Comparison of ENCODE assay signal across 17 mouse cellular contexts in genomic region chr10:111512036-111512568, GRCm38 (mm10). TPM values are rescaled to one million over a fixed set of nuclear protein-coding genes. Genes with fewer than 3 reads are reported as not detected.
A peak's percentile ranks its signal among the peaks of the same experiment; 100 is the strongest.
DNase-seq lines count a peak whose midpoint lies in the region; ATAC-seq and TF ChIP-seq lines count a peak whose summit lies in the region.
"Had no signal": no experiment of that assay in that cellular context is flagged by ENCODE, and none has a peak within 500 bp of the region (broad histone marks: within the 10 kb centered on the region; RNA-seq: fewer than 3 reads in every experiment).

No protein-coding gene starts in this region.

- no peaks in the 10 kb centered on the region for H3K79me2 ChIP-seq in heart, adult 2 months (replicated peaks; ENCODE audit: control insufficient read depth, insufficient read depth, low read length)

- H3K4me2 ChIP-seq in heart, embryonic 11.5 days: no peak overlapping the region
- no peak overlapping the region for H3K4me2 ChIP-seq in kidney, embryonic 16.5 days (replicated peaks; ENCODE audit: low read depth, low read length)
- no peak overlapping the region for H3K4me2 ChIP-seq in lung, embryonic 16.5 days (ENCODE audit: low read depth, low read length)
- H3K4me2 ChIP-seq: heart, embryonic 15.5 days; neural tube, embryonic 15.5 days had no signal

- no peak for TF ChIP-seq CTCF in heart, adult 2 months (IDR thresholded peaks at IDR 0.05)

- intact Hi-C loops in heart, adult 2 months (cut with DNase I): no loop called here

- peak overlapping the region; percentile 42 for H3K27ac ChIP-seq in heart, adult 2 months
- no peak overlapping the region for H3K27ac ChIP-seq in heart, embryonic 11.5 days (ENCODE audit: low read depth, low read length)
- H3K27ac ChIP-seq in kidney, embryonic 16.5 days (ENCODE audit: low read length): no peak overlapping the region
- peak overlapping the region; percentile 81 for H3K27ac ChIP-seq in lung, embryonic 16.5 days (ENCODE audit: low read length)
- H3K27ac ChIP-seq: embryonic facial prominence, embryonic 10.5 days; heart, embryonic 15.5 days had no signal

- no peaks in the 10 kb centered on the region for H3K27me3 ChIP-seq in heart, adult 2 months (ENCODE audit: control insufficient read depth, insufficient read depth, low read length)
- H3K27me3 ChIP-seq in heart, embryonic 11.5 days (ENCODE audit: control insufficient read depth, insufficient read depth, low read length): no peaks in the 10 kb centered on the region
- H3K27me3 ChIP-seq in kidney, embryonic 16.5 days (ENCODE audit: insufficient read depth, low read length): no peaks in the 10 kb centered on the region
- H3K27me3 ChIP-seq in lung, embryonic 16.5 days (ENCODE audit: control insufficient read depth, insufficient read depth, low read depth, low read length): no peaks in the 10 kb centered on the region
- H3K27me3 ChIP-seq: CH12.LX; heart, embryonic 15.5 days; neural tube, embryonic 15.5 days had no signal

- H3K4me1 ChIP-seq in heart, adult 2 months (ENCODE audit: control insufficient read depth, insufficient read depth, low read length): peaks cover 7% of the 10 kb centered on the region
- peaks cover 40% of the 10 kb centered on the region for H3K4me1 ChIP-seq in heart, embryonic 11.5 days (ENCODE audit: control insufficient read depth, insufficient read depth, low read length)
- H3K4me1 ChIP-seq in kidney, embryonic 16.5 days (ENCODE audit: insufficient read depth, low read length): peaks cover 46% of the 10 kb centered on the region
- H3K4me1 ChIP-seq in lung, embryonic 16.5 days (replicated peaks; ENCODE audit: control insufficient read depth, insufficient read depth, low read length): peaks cover 45% of the 10 kb centered on the region

- H3K36me3 ChIP-seq in heart, adult 2 months (ENCODE audit: control insufficient read depth, insufficient read depth, low read length): peaks cover 4% of the 10 kb centered on the region; the same call in 1 of the 2 replicates
- H3K36me3 ChIP-seq in heart, embryonic 11.5 days (ENCODE audit: control insufficient read depth, insufficient read depth, low read length): no peaks in the 10 kb centered on the region
- no peaks in the 10 kb centered on the region for H3K36me3 ChIP-seq in kidney, embryonic 16.5 days (ENCODE audit: insufficient read depth, low read length)
- H3K36me3 ChIP-seq in lung, embryonic 16.5 days (ENCODE audit: control insufficient read depth, insufficient read depth, low read length): peaks cover 6% of the 10 kb centered on the region
- H3K36me3 ChIP-seq: embryonic facial prominence, embryonic 10.5 days; heart, embryonic 15.5 days; neural tube, embryonic 15.5 days had no signal

- H3K9ac ChIP-seq in heart, adult 2 months (ENCODE audit: low read depth, low read length): no peak overlapping the region
- no peak overlapping the region for H3K9ac ChIP-seq in heart, embryonic 11.5 days (ENCODE audit: low read depth, low read length)
- H3K9ac ChIP-seq in kidney, embryonic 16.5 days (replicated peaks; ENCODE audit: low read length): no peak overlapping the region
- H3K9ac ChIP-seq in lung, embryonic 16.5 days (ENCODE audit: low read length): 0 out of 2 replicates have a peak overlapping the region, but pooled peaks have one; percentile 19
- H3K9ac ChIP-seq: heart, embryonic 15.5 days; neural tube, embryonic 15.5 days had no signal

- H3K4me3 ChIP-seq in heart, adult 2 months: no peak overlapping the region
- no peak overlapping the region for H3K4me3 ChIP-seq in heart, embryonic 11.5 days (ENCODE audit: low read depth, low read length)
- no peak overlapping the region for H3K4me3 ChIP-seq in kidney, embryonic 16.5 days (ENCODE audit: low read length)
- no peak overlapping the region for H3K4me3 ChIP-seq in lung, embryonic 16.5 days (ENCODE audit: low read length)
- H3K4me3 ChIP-seq: embryonic facial prominence, embryonic 10.5 days; heart, embryonic 15.5 days; neural tube, embryonic 15.5 days had no signal

- no peak for ATAC-seq in heart, embryonic 11.5 days (replicated peaks; ENCODE audit: insufficient number of reproducible peaks, low FRiP score, low TSS enrichment)
- no peak for ATAC-seq in kidney, embryonic 16.5 days (ENCODE audit: low FRiP score, low TSS enrichment)
- ATAC-seq in lung, embryonic 16.5 days (ENCODE audit: low read depth): peak; percentile 37
- ATAC-seq: hindbrain, embryonic 16.5 days had no signal

- TF ChIP-seq POLR2A in heart, adult 2 months (IDR thresholded peaks at IDR 0.05; ENCODE audit: insufficient read depth, low read depth, low read length): no peak

- TF ChIP-seq EP300 in heart, adult 2 months (IDR thresholded peaks at IDR 0.05; ENCODE audit: insufficient read depth, low read depth, low read length): no peak

- H3K9me3 ChIP-seq in heart, embryonic 11.5 days (replicated peaks; ENCODE audit: control insufficient read depth, low read length): no peaks in the 10 kb centered on the region
- H3K9me3 ChIP-seq in kidney, embryonic 16.5 days (ENCODE audit: low read length): no peaks in the 10 kb centered on the region
- H3K9me3 ChIP-seq in lung, embryonic 16.5 days (ENCODE audit: control insufficient read depth, low read length): no peaks in the 10 kb centered on the region
- H3K9me3 ChIP-seq: embryonic facial prominence, embryonic 10.5 days; heart, embryonic 15.5 days; neural tube, embryonic 15.5 days had no signal

- WGBS in heart, adult 2 months: 43% methylated on average over 10 of the region's 10 CpGs
- WGBS in heart, embryonic 11.5 days (ENCODE audit: insufficient replicate concordance): 60% methylated on average over 10 of the region's 10 CpGs
- WGBS in kidney, embryonic 16.5 days: 76% methylated on average over 10 of the region's 10 CpGs
- 28% methylated on average over 10 of the region's 10 CpGs for WGBS in lung, embryonic 16.5 days

- DNase-seq in adrenal gland, adult (ENCODE audit: inconsistent age in 2 of 2, low spot score in 1 of 2): peak; percentile 32 to 83
- DNase-seq in adrenal gland, adult 8-10 months: no peak
- peak in 1 of 2 experiments; percentile 38 for DNase-seq in heart, adult 2 months
- peak; percentile 75 for DNase-seq in kidney, adult 9 months
- no peak for DNase-seq in cerebellum, adult 11-12 months
- DNase-seq: cerebellum, postnatal 14 days; liver; right cerebral cortex, adult 18-20 months; spleen, adult 18-20 months had no signal

RNA-seq across cellular contexts. Expression of gene Phlda1, which starts 6.0 kb away (rescaled TPM):
- total RNA-seq in adrenal gland, adult 8-10 months (2022): 100 to 1,000 TPM in 1 of 4 experiments, 10 to 100 TPM in 3; 57.2 to 195 (median 76.9) TPM
- 10 to 100 TPM; 13.4 to 16.2 TPM for total RNA-seq in heart, adult 2 months (2021)
- 8.4 and 16.8 TPM in 2 replicates for polyA plus RNA-seq in heart, adult 2 months (2012; rRNA removed)
- 20.9 and 22.2 TPM in 2 replicates for polyA plus RNA-seq in heart, embryonic 11.5 days (2014; fragmentation: Nextera tagmentation; extraction: Ambion mirVana)
- polyA plus RNA-seq in kidney, embryonic 16.5 days (2015; fragmentation: Nextera tagmentation; extraction: Ambion mirVana): 27.3 and 36.6 TPM in 2 replicates
- 116 and 137 TPM in 2 replicates for polyA plus RNA-seq in lung, embryonic 16.5 days (2015; fragmentation: Nextera tagmentation; extraction: Ambion mirVana)

RNA-seq across cellular contexts. Expression of gene Nap1l1, which starts 39.1 kb away (rescaled TPM):
- total RNA-seq in adrenal gland, adult 8-10 months (2022): 100 to 1,000 TPM; 120 to 143 (median 133) TPM
- 10 to 100 TPM; 66.6 to 66.7 TPM for total RNA-seq in heart, adult 2 months (2021)
- 10.5 and 21.2 TPM in 2 replicates for polyA plus RNA-seq in heart, adult 2 months (2012; rRNA removed)
- polyA plus RNA-seq in heart, embryonic 11.5 days (2014; fragmentation: Nextera tagmentation; extraction: Ambion mirVana): 202 and 207 TPM in 2 replicates
- polyA plus RNA-seq in kidney, embryonic 16.5 days (2015; fragmentation: Nextera tagmentation; extraction: Ambion mirVana): 203 and 209 TPM in 2 replicates
- 220 and 239 TPM in 2 replicates for polyA plus RNA-seq in lung, embryonic 16.5 days (2015; fragmentation: Nextera tagmentation; extraction: Ambion mirVana)

Comparison
In these comparisons a context has a peak if more than half of its experiments do, and no peak if none do; other contexts are left out.
1. DNase-seq: peak in adrenal gland, adult (2 of 2) and kidney, adult 9 months (single experiment); none in adrenal gland, adult 8-10 months (single experiment) and cerebellum, adult 11-12 months (single experiment).
2. H3K27ac ChIP-seq: peak in heart, adult 2 months (single experiment) and lung, embryonic 16.5 days (single experiment); none in heart, embryonic 11.5 days (single experiment) and kidney, embryonic 16.5 days (single experiment).